Mouse (Mus musculus) neutrophil, adult 5-6 weeks (primary cell): Measurements from ENCODE around the gene Slc7a8. TPM values are rescaled to one million over a fixed set of nuclear protein-coding genes. Genes with fewer than 3 reads are reported as not detected.

Experiments used
- ATAC-seq: fragments of 151-379, 151-347 bp; 2 replicates; pipeline ENCODE4 v1.8.0; 2017; ENCODE audit warnings: mild to moderate bottlenecking, moderate TSS enrichment; ENCODE audit not compliant: insufficient number of reproducible peaks, poor library complexity, low FRiP score, severe bottlenecking; ENCODE audit errors: extremely low read depth
- total RNA-seq: library from RNA; stranded (forward); fragments of 200-1000 nt; gene quantifications from 2 replicates; pipeline ENCODE4 v1.2.3, GENCODE M21; 2017

Slc7a8 gene
- total RNA-seq, 1 experiment from 2014 or later = 0.81 TPM

- ATAC-seq = no peak
These were observed 67.1 kb downstream of the Slc7a8 start for GRCm38 (mm10) chr14:54714617-54715081.

DNA sequence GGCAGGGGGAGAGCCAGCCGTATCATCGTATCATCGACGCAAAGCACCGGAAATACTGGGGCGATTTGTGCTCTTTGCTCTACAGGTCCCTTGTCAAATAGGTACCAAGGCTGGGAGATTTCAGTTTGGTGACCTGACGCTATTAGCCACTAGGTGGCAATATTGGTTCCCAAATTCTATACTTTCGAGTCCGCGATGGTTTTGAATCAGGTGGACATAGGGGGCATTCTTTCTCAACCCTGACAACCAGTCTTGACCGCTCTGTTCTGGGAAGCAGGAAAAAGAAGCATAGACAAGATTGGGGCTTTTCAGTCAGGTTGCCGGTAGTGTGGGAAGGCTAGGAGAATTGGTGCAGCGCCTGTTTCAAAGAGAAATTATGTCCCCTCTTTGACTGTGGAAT is 67.6 kb downstream of the Slc7a8 start:
- ATAC-seq = peak; percentile 49

DNA sequence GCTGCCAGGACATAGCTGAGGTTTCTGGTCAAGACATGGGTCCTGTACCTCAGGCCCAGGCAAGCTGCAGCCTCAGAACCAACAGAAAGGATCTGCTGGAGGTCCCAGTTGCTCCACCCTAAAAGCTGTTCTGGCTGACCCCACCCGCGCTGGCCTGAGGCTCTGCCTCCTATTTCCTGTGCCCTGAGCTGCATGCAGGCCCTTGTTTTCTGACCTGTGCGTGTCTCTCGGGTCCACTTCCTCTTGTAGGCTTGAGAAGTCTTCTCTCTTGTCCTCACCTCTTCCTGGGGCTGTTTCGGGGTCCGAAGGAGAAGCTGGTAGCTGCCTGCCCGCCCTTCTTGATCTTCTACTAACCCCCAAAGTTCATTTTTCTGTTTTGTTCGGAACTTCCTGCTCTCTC is 68.9 kb downstream of the Slc7a8 start:
- ATAC-seq = peak; percentile 20; the same call in 1 of the 2 replicates

DNA sequence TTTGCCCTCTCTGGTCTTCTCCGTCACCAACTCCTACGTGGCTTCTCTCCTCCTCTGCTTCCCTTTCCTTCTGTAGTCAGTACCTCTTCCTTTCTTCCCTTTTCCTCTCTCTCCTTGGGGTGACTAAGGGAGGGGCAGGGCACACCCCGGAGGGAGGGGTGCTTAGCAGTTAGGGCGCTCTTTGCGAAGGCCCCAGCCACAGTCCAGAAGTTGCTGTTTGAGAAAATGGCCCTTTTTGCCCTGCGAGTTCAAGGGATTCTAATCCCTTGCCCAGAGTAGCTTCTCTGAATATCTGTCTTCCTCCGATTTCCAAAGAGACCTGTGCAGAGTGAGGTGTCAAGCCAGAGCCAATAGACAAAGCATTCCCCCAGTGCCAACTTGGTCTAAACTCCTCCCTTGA is 69.7 kb downstream of the Slc7a8 start, which contains the start of gene Cebpe:
Cebpe (minus strand) TSS at position 101 of the 400 bp plus-strand sequence.
- ATAC-seq = peak; percentile 24; the same call in 1 of the 2 replicates

DNA sequence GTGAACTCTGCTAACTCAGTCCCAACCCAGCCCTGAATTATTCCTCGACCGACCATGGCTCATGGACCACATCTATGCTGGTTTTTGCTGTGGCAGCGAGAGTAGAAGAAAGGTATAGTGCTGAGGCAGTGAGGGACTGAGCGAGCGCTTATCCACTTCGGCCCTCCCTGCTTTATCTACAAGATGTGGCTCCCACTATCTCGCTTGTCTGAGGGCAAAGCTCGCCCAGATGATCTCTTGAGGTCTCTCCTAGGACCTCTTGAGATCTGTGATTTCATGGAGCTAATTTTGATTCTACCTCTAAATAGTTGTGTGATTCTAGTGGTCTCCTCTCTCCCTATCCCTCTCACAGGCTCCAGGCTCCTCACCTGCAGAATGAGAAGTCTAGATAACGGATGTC is 72.7 kb downstream of the Slc7a8 start:
- ATAC-seq = no peak

GRCm38 (mm10) chr14:54706589-54707320 is 75.0 kb downstream of the Slc7a8 start:
- 0 out of 2 replicates have a peak, but pooled peaks have one; percentile 18 for ATAC-seq

GRCm38 (mm10) chr14:54705844-54706243 is 75.9 kb downstream of the Slc7a8 start:
- no peak for ATAC-seq

- ATAC-seq = no peak
These were observed 78.5 kb downstream of the Slc7a8 start for GRCm38 (mm10) chr14:54703207-54703606.

DNA sequence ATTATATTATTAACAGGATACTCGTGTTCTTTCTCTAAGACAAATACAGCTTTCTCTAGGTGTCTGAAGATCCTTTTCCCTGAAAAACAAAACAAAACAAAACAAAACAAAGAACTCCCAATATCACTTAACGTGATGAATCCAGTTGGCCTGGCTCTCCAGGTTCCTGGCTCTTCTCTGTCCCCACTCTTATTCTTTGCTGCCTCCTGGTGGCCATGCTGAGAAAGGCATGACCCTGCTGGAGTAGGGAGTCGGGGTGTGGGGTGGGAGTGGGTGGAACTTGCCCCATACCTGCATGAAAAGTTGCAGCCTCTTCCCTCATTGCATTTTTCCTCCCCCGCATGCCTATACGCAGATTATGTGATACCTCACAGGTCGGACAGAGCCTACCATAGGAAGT is 80.4 kb downstream of the Slc7a8 start:
- peak; percentile 84 for ATAC-seq

- ATAC-seq = no peak
These were observed 82.2 kb downstream of the Slc7a8 start for GRCm38 (mm10) chr14:54699586-54699985.

DNA sequence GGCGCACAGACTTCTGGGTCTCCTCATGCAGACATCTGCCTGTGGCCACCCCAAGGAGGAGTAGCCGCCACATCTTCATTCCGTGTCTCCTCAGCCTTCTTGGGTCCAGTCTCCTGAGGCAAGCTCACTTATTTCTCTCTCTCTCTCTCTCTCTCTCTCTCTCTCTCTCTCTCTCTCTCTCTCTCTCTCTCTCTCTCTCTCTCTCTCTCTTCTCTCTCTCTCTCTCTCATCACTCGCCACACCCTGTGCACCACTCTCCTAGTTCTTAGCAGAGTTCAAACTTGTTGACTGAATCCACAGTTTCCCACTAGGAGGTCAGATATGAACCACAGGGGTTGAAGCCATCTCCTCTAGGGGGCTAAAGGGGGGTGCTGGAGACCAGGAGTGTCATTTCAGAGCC is 83.0 kb downstream of the Slc7a8 start, which contains the start of gene Gm29776:
Gm29776 (minus strand) TSS at position 101 of the 400 bp plus-strand sequence.
- ATAC-seq = no peak

GRCm38 (mm10) chr14:54696752-54697151 is 85.0 kb downstream of the Slc7a8 start:
- no peak for ATAC-seq

DNA sequence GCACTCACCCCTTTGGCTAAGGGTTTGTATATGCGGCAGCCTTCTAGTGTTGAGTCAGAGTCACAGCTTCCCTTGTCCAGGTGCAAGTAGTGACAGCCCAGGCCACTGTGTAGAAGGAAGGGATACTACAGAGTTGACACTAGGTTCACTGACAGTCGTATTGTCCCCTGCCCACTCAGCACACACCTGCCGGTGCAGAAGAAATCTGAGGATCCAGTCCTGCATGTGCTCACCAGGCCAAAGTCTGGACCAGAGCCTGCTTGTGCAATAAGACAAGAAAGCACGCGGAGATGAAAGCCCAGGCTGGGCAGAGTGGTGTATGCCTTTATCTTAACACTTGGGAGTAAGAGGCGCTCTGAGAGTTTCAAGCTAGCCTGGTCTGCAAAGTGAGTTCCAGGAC is 86.7 kb downstream of the Slc7a8 start:
- no peak for ATAC-seq

- ATAC-seq = no peak
These were observed 94.5 kb downstream of the Slc7a8 start for GRCm38 (mm10) chr14:54687251-54687650.

- ATAC-seq = peak; percentile 92
These were observed 95.1 kb downstream of the Slc7a8 start, which contains the start of gene Acin1 for GRCm38 (mm10) chr14:54686522-54687143. Gene Acin1, minus strand, starts transcription at chr14:54686931.

DNA sequence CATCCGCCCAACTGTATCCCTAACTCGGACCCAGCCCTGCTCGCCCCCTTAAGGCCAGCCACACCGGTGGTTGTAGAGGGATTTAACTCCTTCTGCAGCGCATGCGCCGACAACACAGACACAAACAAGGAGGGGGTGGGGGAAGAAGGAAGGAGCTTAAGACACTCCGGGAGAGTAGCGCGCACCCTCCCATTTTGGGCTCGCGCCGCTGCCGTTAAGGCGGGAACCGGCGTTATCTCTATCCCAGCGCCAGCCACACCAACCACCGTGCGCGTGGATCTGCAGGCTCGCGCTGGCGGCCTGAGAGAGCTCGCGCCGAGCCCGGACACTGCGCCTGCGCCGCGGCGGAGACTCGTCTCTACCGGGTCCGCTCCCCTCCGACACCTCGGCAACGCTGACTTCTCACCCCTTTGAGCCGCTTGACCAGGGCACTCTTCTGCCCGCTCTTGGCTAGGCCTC is 95.7 kb downstream of the Slc7a8 start, which contains the start of gene 1700123O20Rik:
1700123O20Rik (plus strand) TSS at position 154 of the 459 bp plus-strand sequence.
- ATAC-seq = peak; percentile 34; the same call in 1 of the 2 replicates

- ATAC-seq = no peak
These were observed 96.3 kb downstream of the Slc7a8 start for GRCm38 (mm10) chr14:54685471-54685870.

- no peak for ATAC-seq
These were observed 99.3 kb downstream of the Slc7a8 start for GRCm38 (mm10) chr14:54682396-54682795.

GRCm38 (mm10) chr14:54678657-54679304 is 103.0 kb downstream of the Slc7a8 start:
- ATAC-seq = no peak
